Mouse (Mus musculus) gastrocnemius, adult 18-20 months (tissue): ENCODE measurements around the gene Efcab2. TPM values are rescaled to one million over a fixed set of nuclear protein-coding genes. Genes with fewer than 3 reads are reported as not detected.
A peak's percentile ranks its signal among the peaks of the same experiment; 100 is the strongest.

ENCODE experiments used
- DNase-seq: peaks from one replicate; pipeline ENCODE4 v3.0.0; 2021; ENCODE audit warnings: low spot score
- long read RNA-seq, 2 experiments: library from polyadenylated mRNA; stranded (forward); transcript quantifications; one replicate each; pipeline ENCODE4 v2.0.0; 2021
- total RNA-seq, 2 experiments: library from RNA; stranded (reverse); gene quantifications; 2 replicates each; pipeline ENCODE4 v1.2.3; 2021

The Efcab2 gene
- total RNA-seq = 10 to 100 TPM; 12.5 to 14.0 TPM
- long read RNA-seq, experiment 1, transcript Efcab2-201 (7 exons, 3,580 nt) = major isoform, 15 of 24 reads
- long read RNA-seq, experiment 1, partial matches to known transcripts = 4 of 24 reads
- long read RNA-seq, experiment 1, other reads (novel, unspliced or antisense) = 5 of 24 reads
- long read RNA-seq, experiment 2, transcript Efcab2-201 (7 exons, 3,580 nt) = major isoform, 10 of 18 reads
- long read RNA-seq, experiment 2, partial matches to known transcripts = 1 of 18 reads
- long read RNA-seq, experiment 2, other reads (novel, unspliced or antisense) = 6 of 18 reads

GRCm38 (mm10) chr1:178405951-178406711 lies at the start of gene Efcab2:
Gene Efcab2 (plus strand): TSS chr1:178406085.
- DNase-seq = peak; percentile 90

DNA sequence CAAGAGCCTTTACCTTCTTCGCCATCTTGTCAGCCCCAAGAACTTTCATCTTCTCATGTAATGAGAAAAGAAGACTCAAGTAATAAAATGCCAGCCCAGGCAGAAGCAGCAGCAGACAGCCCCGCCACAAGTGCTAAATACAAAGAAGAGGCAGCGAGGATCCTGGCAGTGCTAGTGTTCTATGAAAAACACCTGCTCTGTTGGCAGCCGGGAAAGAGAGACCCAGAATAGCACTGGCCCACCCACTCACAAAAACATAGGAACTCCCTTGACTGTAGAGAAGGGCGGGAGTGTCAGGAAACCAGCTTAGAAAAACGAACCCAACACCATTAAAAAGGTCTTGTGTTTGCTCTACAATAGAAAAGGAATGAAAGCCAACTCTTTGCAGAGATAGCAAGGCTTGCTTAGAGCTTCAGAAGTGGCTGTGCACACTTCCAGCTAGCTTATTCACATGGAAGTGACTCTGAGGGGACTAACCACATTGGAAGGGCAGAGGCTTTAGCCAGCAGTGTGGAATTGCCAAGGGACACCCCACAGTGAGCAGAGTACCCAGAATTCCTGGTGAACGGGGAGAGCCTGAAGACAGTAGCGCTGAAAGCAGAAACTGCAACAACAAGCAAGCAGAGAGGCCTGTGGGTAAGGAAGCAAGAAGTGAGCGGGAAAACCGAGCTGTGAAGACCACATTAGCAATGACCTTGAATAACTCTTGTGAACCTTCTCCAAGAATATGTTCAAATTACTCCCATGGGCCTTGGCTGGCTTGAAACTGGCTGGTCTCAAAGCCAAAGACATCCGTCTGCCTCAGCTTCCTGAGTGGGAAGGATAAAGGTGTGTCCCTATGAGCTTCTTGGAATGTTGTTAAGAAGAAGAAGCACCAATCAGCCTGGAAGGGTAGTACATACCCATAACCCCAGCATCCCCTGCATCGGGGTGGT lies 47.8 kb upstream of the Efcab2 start:
- no peak for DNase-seq

- DNase-seq = no peak
Observed at GRCm38 (mm10) chr1:178360264-178360663, 45.6 kb upstream of the Efcab2 start.

DNA sequence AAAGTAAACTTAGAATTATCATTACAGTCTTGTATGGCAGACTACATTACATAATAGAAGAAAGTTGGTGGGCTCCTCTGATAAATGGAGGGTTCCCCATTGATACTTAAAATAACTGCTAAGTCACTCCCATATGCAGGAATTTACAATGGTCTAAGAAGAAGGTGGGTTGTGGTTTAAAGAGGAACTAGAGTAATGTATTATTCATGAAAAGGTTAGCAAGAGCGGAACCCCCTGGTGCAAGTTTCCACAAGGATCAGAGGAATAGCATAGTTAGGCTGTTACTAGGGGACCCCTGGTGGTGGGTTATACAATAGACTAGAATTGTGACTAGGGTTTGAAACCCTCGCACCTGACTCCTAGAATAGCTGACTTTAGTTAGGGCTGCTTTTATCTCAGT lies 45.2 kb upstream of the Efcab2 start:
- no peak for DNase-seq

DNA sequence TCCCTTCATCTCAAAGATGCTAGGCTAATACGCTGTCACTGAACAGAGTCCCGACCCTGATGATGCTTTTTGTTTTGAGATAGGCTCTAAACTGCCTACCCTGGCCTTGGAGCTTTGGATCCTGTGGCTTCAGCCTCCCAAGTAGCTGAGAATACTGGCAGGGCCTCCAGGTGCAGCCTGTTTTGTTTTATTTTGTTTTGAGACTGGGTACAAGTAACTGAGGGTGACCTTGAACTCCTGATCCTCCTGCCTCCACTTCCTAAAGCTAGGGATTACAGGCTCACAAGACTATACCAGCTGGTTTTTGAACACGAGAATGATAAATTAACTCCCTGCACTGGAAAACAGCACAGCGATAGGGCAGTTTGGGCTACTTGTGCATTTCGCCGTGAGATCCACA lies 40.7 kb upstream of the Efcab2 start:
- no peak for DNase-seq

DNA sequence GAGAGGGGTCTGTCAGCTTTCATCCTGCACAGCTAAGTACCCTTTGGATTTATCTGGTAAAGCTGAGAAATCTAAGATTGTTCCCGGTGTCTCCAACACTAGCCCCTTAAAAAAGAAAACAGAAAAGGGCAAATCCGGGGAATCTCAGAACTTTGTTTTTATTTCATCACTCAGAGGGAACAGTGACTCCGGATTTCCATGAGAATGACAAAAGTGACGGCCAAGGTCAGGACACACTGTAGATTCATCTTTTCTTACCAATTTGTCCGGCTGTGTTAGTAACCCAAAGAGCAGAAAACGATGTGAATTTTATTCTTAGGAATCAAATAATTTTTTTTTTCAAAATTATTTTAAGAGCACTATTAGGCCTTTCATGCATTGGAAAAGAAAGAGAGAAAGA lies 37.8 kb upstream of the Efcab2 start:
- DNase-seq = no peak

GRCm38 (mm10) chr1:178368548-178369271 lies 37.2 kb upstream of the Efcab2 start:
- peak; percentile 95 for DNase-seq

DNA sequence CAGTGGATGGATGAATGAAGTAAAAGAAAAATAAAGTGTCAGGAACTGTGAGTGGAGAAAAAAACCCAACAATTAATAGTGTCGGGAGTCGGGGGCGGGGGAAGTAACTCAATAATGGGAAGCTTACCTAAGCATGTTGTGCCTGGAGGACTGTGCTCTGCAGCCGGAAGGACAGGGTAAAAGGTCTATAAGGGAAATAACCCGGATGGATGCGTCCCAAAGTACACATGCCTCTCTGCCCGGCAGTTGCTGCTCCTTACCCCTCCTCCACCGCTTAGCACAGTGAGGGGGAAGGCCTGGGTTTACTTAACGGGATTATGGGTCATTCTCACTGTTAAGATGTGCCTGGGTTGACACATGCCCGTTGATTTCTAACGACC lies 36.6 kb upstream of the Efcab2 start:
- DNase-seq = peak; percentile 56

GRCm38 (mm10) chr1:178372681-178373080 lies 33.2 kb upstream of the Efcab2 start:
- DNase-seq = no peak

DNA sequence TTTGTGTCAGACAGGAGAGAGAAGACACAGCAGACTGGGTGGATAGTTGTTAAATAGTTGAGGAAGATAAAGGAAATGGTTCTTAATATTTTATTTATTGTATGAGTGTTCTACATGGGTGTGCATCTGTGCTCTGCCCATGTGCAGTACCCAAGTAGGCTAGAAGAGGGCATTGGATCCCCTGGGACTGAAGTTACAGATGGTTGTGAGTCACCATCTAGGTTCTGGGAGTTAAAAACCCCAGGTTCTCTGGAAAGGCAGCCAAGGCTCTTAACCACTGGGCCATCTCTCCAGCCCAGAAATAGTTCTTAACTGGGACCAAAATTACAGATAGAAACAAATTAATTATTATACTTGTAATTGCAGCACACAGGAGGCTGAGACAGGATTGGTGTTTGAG lies 30.5 kb upstream of the Efcab2 start:
- no peak for DNase-seq

GRCm38 (mm10) chr1:178376061-178376460 lies 29.8 kb upstream of the Efcab2 start:
- DNase-seq = no peak

DNA sequence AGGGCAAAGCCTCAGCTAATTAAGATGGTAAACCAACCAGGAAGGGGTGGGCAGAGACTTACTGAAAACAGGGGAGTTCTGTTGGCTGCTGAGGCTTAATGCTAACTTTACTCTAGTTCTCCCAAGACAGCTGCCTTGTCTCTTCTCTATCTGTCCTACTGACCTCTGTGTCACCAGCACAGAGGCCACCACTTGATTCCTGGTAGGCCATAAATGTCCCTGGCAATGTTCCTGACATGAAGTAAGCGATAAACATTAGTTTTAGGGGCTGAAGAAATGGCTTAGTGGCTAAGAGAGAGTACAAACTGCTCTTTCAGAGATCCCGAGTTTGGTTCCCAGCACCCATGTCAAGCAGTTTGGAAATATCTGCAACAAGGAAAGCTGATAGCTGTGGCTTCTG lies 29.0 kb upstream of the Efcab2 start:
- DNase-seq = no peak

DNA sequence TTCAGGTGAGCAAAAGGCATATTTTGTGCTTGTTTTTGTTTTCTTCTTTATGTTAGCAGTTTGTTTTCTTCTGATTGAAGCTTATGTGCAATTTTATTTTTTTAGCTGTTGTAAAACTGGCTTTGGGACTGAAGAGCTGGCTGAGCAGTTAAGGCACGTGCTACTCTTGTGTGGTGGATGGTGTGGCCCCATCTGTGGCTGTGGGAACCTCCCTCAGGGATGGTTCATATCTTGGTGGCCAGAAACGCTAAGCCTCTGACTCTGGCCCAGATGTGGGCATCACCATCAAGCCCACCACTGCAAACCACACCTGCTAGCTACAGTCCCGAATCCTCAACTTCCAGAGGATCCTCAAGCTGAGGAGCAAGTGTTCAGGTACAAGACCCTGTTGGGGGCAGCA lies 27.8 kb upstream of the Efcab2 start:
- DNase-seq = no peak

GRCm38 (mm10) chr1:178379224-178379623 lies 26.7 kb upstream of the Efcab2 start:
- no peak for DNase-seq

DNA sequence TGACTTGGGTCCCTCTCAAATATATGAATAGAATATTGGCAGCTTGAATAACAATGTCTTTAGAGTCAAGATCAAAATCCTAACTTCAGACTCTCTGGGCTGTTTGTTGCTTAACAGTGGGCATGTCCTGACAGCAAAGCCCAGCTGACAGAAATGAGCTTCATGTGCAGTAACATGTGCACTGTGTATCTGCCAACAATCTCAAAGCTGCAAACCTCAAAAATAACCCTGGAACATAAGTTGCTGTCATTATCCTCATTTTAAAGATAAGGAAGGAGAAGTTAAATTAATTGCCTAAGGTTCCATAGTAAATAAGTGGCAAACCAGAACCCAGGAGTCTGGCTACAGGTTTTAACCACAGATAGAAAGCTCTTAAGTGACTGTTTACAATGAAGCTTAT lies 23.7 kb upstream of the Efcab2 start:
- no peak for DNase-seq

- peak; percentile 53 for DNase-seq
Observed at GRCm38 (mm10) chr1:178388802-178389201, 17.1 kb upstream of the Efcab2 start.

DNA sequence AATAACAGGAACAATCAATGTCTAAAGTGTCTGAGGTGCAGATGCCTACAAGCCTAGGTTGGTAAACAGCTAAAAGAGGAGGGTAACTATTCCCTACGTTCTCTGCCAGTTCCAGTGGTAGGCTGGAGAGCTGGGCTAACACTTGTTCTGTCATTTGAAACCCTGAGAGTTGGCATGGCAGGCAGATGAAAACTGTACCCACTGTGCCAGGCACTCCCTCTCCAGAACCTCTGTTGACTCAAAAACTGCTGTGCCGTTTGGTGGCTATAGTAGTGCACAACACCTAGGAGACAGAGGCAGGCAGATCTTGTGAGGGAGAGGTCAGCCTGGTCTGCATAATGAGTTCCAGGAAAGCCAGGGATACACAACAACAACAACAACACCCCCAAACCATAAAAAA lies 16.5 kb upstream of the Efcab2 start:
- DNase-seq = peak; percentile 82

GRCm38 (mm10) chr1:178392970-178393369 lies 12.9 kb upstream of the Efcab2 start:
- no peak for DNase-seq

DNA sequence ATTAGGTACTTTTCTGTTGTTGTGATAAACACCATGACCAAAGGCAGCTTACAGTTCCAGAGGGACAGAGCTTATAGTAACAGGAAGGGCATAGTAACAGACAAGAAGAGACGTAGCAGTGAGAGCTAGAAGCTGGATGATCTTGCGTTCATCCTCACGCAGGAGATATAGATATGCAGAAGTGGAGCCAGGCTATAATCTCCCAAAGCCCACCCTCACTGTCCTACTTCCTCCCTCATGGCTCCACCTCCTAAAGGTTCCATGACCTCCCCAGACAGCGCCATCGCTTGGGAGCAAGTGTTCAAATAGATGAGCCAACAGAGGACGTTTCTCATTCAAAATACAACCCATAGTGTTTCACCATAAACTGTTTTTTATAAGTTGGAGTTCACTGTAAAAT lies 10.8 kb upstream of the Efcab2 start:
- no peak for DNase-seq

GRCm38 (mm10) chr1:178396383-178396782 lies 9.5 kb upstream of the Efcab2 start:
- DNase-seq = peak; percentile 24

DNA sequence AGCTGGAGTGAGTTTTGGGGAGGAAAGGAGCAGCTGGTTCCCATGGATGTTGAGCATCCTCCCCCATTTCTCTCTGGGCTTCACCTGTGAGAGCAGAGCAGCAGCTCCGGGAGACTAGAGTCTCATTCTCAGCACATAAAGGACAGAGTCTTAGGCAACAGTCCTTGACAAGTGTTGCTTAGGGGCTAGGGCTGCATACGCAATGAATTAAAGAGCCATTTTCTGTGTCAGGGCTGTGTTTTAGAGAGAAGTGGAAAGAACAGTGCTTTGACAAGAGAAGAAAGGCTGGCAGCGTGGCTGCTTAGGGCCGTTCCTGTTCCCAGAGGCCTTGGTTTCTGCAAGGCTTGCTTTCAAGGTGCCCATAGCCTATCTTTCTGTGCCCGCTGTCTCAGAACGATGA lies 6.0 kb upstream of the Efcab2 start:
- DNase-seq = no peak
